Mouse (Mus musculus) hindbrain, embryonic 11.5 days (tissue): Measurements from ENCODE around the gene Zbtb38. TPM values are rescaled to one million over a fixed set of nuclear protein-coding genes. Genes with fewer than 3 reads are reported as not detected.

Experiments used
- ATAC-seq: fragments of 200-750 bp; cut with Nextera tagmentation; 2 replicates; pipeline ENCODE4 v1.8.0; 2017; ENCODE audit warnings: mild to moderate bottlenecking, moderate TSS enrichment, moderate library complexity; ENCODE audit not compliant: low FRiP score
- DNase-seq: peaks from one replicate; pipeline ENCODE4 v3.0.0-alpha.2; 2015; ENCODE audit warnings: low spot score
- H3K27ac ChIP-seq: fragments of 300-500 bp; sonication (generic); 2 replicates; pipeline ENCODE4 v1.5.1; 2014; ENCODE audit warnings: mild to moderate bottlenecking, low read depth, low read length
- H3K27me3 ChIP-seq: fragments of 300-500 bp; sonication (generic); 2 replicates; pipeline ENCODE4 v1.6.1; 2014; ENCODE audit warnings: mild to moderate bottlenecking, low read length, moderate library complexity, mixed read lengths; ENCODE audit not compliant: control insufficient read depth, insufficient read depth
- H3K36me3 ChIP-seq: fragments of 300-500 bp; sonication (generic); 2 replicates; pipeline ENCODE4 v1.6.1; 2014; ENCODE audit warnings: mild to moderate bottlenecking, low read length, moderate library complexity, mixed read lengths; ENCODE audit not compliant: control insufficient read depth, insufficient read depth
- H3K4me1 ChIP-seq: fragments of 300-500 bp; sonication (generic); replicated peaks from 2 replicates; pipeline ENCODE4 v1.6.1; 2014; ENCODE audit warnings: low read length, mixed read lengths; ENCODE audit not compliant: control insufficient read depth, insufficient read depth
- H3K4me2 ChIP-seq: fragments of 300-500 bp; sonication (generic); replicated peaks from 2 replicates; pipeline ENCODE4 v1.6.1; 2014; ENCODE audit warnings: mild to moderate bottlenecking, low read depth, low read length
- H3K4me3 ChIP-seq: fragments of 300-500 bp; sonication (generic); 2 replicates; pipeline ENCODE4 v1.5.1; 2014; ENCODE audit warnings: low read depth, low read length
- H3K9ac ChIP-seq: fragments of 300-500 bp; sonication (generic); 2 replicates; pipeline ENCODE4 v1.6.1; 2014; ENCODE audit warnings: low read depth, low read length
- H3K9me3 ChIP-seq: fragments of 300-500 bp; sonication (generic); 2 replicates; pipeline ENCODE4 v1.6.1; 2016; ENCODE audit warnings: low read length; ENCODE audit not compliant: control insufficient read depth
- WGBS: fragments of 180-500 bp; shearing (Covaris S2); extraction: QIAGEN DNeasy Blood & Tissue Kit; methylation state at CpG from one replicate; pipeline ENCODE4 v1.1.7; 2014; 5-methylcytosine and 5-hydroxymethylcytosine counted together
- polyA plus RNA-seq: library from polyadenylated mRNA; unstranded; fragments of >200 nt; fragmentation: Nextera tagmentation; extraction: Ambion mirVana; gene quantifications from 2 replicates; pipeline ENCODE4 v1.2.1, GENCODE M21; 2014

The Zbtb38 gene
- polyA plus RNA-seq, 1 experiment from 2014 or later = 14.3 TPM

- no peak overlapping the region for H3K27ac ChIP-seq
- 84% methylated on average over 8 of the region's 8 CpGs for whole genome bisulfite sequencing
- DNase-seq = no peak
Observed at GRCm38 (mm10) chr9:96675763-96676640, 76.6 kb downstream of the Zbtb38 start.

GRCm38 (mm10) chr9:96675071-96675762 is 77.4 kb downstream of the Zbtb38 start:
- Histone ChIP-seq H3K27ac (no peak overlapping the region), H3K4me2 (no peak overlapping the region), H3K9me3 (no peaks in the 10 kb centered on the region), H3K27me3 (no peaks in the 10 kb centered on the region), H3K9ac (no peak overlapping the region), H3K4me1 (no peaks in the 10 kb centered on the region), H3K36me3 (no peaks in the 10 kb centered on the region), H3K4me3 (no peak overlapping the region)
- no peak for ATAC-seq
- WGBS = 39% methylated on average over 5 of the region's 5 CpGs
- DNase-seq = peak; percentile 65

More at GRCm38 (mm10) chr9:96675763-96676640, 76.6 kb downstream of the Zbtb38 start:
- no peak overlapping the region for H3K4me2 ChIP-seq
- no peaks in the 10 kb centered on the region for H3K36me3 ChIP-seq
- no peaks in the 10 kb centered on the region for H3K9me3 ChIP-seq
- no peak overlapping the region for H3K4me3 ChIP-seq
- H3K27me3 ChIP-seq = no peaks in the 10 kb centered on the region
- H3K4me1 ChIP-seq = no peaks in the 10 kb centered on the region
- ATAC-seq = no peak
- no peak overlapping the region for H3K9ac ChIP-seq

- no peak for ATAC-seq
Observed at GRCm38 (mm10) chr9:96674301-96674700, 78.3 kb downstream of the Zbtb38 start.

GRCm38 (mm10) chr9:96672466-96672865 is 80.2 kb downstream of the Zbtb38 start:
- H3K4me1 ChIP-seq = no peaks in the 10 kb centered on the region
- no peak overlapping the region for H3K9ac ChIP-seq
- WGBS = 98% methylated on average over 2 of the region's 2 CpGs
- ATAC-seq = no peak
- H3K27me3 ChIP-seq = no peaks in the 10 kb centered on the region
- H3K4me2 ChIP-seq = no peak overlapping the region
- no peaks in the 10 kb centered on the region for H3K36me3 ChIP-seq
- no peak overlapping the region for H3K4me3 ChIP-seq
- H3K9me3 ChIP-seq = no peaks in the 10 kb centered on the region
- DNase-seq = no peak
- H3K27ac ChIP-seq = no peak overlapping the region

More at GRCm38 (mm10) chr9:96674301-96674700, 78.3 kb downstream of the Zbtb38 start:
- Histone ChIP-seq H3K9me3 (no peaks in the 10 kb centered on the region), H3K36me3 (no peaks in the 10 kb centered on the region), H3K4me1 (no peaks in the 10 kb centered on the region), H3K27ac (no peak overlapping the region), H3K4me2 (no peak overlapping the region), H3K9ac (no peak overlapping the region), H3K27me3 (no peaks in the 10 kb centered on the region), H3K4me3 (no peak overlapping the region)
- 87% methylated on average over 8 of the region's 8 CpGs for WGBS
- DNase-seq = no peak

GRCm38 (mm10) chr9:96671249-96671648 is 81.4 kb downstream of the Zbtb38 start:
- DNase-seq (no peak), ATAC-seq (no peak)
- Histone ChIP-seq H3K4me3 (no peak overlapping the region), H3K4me1 (no peaks in the 10 kb centered on the region), H3K9me3 (no peaks in the 10 kb centered on the region), H3K9ac (no peak overlapping the region), H3K4me2 (no peak overlapping the region), H3K27ac (no peak overlapping the region), H3K27me3 (no peaks in the 10 kb centered on the region), H3K36me3 (no peaks in the 10 kb centered on the region)
- 95% methylated on average over 12 of the region's 12 CpGs for WGBS

GRCm38 (mm10) chr9:96669877-96670276 is 82.8 kb downstream of the Zbtb38 start:
- ATAC-seq = peak; percentile 100
- no peaks in the 10 kb centered on the region for H3K4me1 ChIP-seq
- H3K36me3 ChIP-seq = no peaks in the 10 kb centered on the region
- H3K4me3 ChIP-seq = peak overlapping the region; percentile 23; the same call in 1 of the 2 replicates
- peak overlapping the region; percentile 38 for H3K9ac ChIP-seq
- 4% methylated on average over 15 of the region's 15 CpGs for WGBS
- H3K9me3 ChIP-seq = no peaks in the 10 kb centered on the region
- peak overlapping the region; percentile 25; the same call in 1 of the 2 replicates for H3K27ac ChIP-seq
- H3K27me3 ChIP-seq = no peaks in the 10 kb centered on the region
- peak; percentile 95 for DNase-seq
- H3K4me2 ChIP-seq = peak overlapping the region; percentile 38

- Histone ChIP-seq H3K9me3 (no peaks in the 10 kb centered on the region), H3K4me1 (no peaks in the 10 kb centered on the region), H3K27ac (no peak overlapping the region), H3K27me3 (no peaks in the 10 kb centered on the region), H3K9ac (no peak overlapping the region), H3K4me3 (no peak overlapping the region), H3K36me3 (no peaks in the 10 kb centered on the region), H3K4me2 (no peak overlapping the region)
- DNase-seq (peak; percentile 67), ATAC-seq (peak; percentile 41; the same call in 1 of the 2 replicates)
- WGBS = 59% methylated on average over 5 of the region's 5 CpGs
Observed at GRCm38 (mm10) chr9:96668628-96669027, 84.0 kb downstream of the Zbtb38 start.

GRCm38 (mm10) chr9:96660510-96661244 is 92.0 kb downstream of the Zbtb38 start:
- no peaks in the 10 kb centered on the region for H3K27me3 ChIP-seq
- no peak overlapping the region for H3K9ac ChIP-seq
- WGBS = 73% methylated on average over 10 of the region's 10 CpGs
- DNase-seq (peak; percentile 9), ATAC-seq (no peak; the same call in 1 of the 2 replicates)
- H3K4me1 ChIP-seq = no peaks in the 10 kb centered on the region
- H3K27ac ChIP-seq = no peak overlapping the region
- no peaks in the 10 kb centered on the region for H3K36me3 ChIP-seq
- H3K4me2 ChIP-seq = no peak overlapping the region
- no peak overlapping the region for H3K4me3 ChIP-seq
- no peaks in the 10 kb centered on the region for H3K9me3 ChIP-seq
